Mouse (Mus musculus) adrenal gland, adult (tissue): ENCODE results near the gene Btbd35f27.
"Not testable (repeated sequence)": the region's sequence is repeated elsewhere in the genome, so short reads cannot be mapped to it uniquely, and the experiment has no call there.

Source experiments
- DNase-seq, 2 experiments: peaks; one replicate each; pipeline ENCODE4 v3.0.0; 2022 to 2023; ENCODE audit warnings: low spot score in 1 of 2; ENCODE audit not compliant: inconsistent age in 2 of 2

Gene Btbd35f27

DNA sequence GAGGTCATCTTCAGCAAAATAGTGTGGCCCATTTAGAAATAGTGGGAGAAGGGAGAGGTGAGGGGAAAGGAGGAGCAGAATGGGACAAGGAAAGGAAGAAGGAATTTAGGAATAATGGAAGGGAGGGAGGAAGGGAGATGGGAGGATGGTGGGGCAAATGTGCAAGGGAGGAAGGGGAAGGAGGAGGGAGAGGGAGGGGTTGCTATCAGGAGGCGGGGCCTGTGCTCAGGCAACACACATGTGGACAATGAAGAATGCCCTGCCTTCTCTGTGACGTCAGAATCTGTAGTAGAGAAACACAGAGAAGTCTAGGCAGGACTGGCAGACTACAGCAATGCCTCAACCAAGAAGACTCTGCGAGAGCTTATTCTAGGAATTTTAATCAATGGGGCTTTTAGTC lies at the start of gene Btbd35f27:
TSS of gene Btbd35f27 (plus strand) at position 301 of the 400 bp plus-strand sequence.
- DNase-seq: not testable (repeated sequence)
